ENCODE assay signal across 18 mouse cellular contexts in the genomic region with DNA sequence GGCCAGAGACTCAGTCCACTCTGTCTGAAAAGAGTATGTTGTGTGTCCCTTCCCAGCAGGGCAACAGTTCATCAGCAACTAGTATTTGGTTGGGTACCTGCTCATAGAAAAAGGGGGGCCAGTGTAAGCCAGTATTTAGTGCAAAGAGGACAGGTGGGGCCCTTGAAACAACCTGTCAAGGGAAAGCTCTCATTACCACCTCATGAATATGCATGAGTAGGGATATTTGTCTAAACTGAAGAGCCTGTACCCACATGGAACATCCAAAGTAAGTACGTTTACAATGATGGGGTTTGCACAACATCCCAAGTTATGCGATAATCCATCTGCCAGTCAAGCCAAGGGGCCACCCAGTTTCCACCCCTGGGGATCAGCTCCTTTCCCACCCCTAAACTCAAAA. TPM values are rescaled to one million over a fixed set of nuclear protein-coding genes. Genes with fewer than 3 reads are reported as not detected.
"Had no signal": no experiment of that assay in that cellular context is flagged by ENCODE, and none has a peak within 500 bp of the region (broad histone marks: within the 10 kb centered on the region; RNA-seq: fewer than 3 reads in every experiment).

No protein-coding gene starts in this region.

- DNase-seq: cerebellum, adult 8-10 months; cerebellum, adult 9-10 months; cerebellum, adult 9-11 months; cerebellum, postnatal 10 days; cerebellum, postnatal 14 days; cerebellum, postnatal 25 days; cerebellum, postnatal 36 days; embryo, embryonic 11 days; forebrain, postnatal 0 days; gastrocnemius, adult 2 months; gastrocnemius, postnatal 10 days; gastrocnemius, postnatal 14 days; gastrocnemius, postnatal 25 days; gastrocnemius, postnatal 36 days; heart, adult 18-20 months; heart, adult 2 months had no signal

RNA-seq across cellular contexts. Expression of gene Tspan11, which starts 47.9 kb away (rescaled TPM):
- total RNA-seq: common myeloid progenitor, adult 5-6 weeks; granulocyte monocyte progenitor cell, adult 5-6 weeks had no signal
